Mouse (Mus musculus) limb, embryonic 14.5 days (tissue): Measurements from ENCODE around the gene Utp4. TPM values are rescaled to one million over a fixed set of nuclear protein-coding genes. Genes with fewer than 3 reads are reported as not detected.

ENCODE experiments used
- ATAC-seq: fragments of 200-750 bp; cut with Nextera tagmentation; 2 replicates; pipeline ENCODE4 v1.8.0; 2017; ENCODE audit warnings: low read depth, moderate number of reproducible peaks, moderate TSS enrichment; ENCODE audit not compliant: low FRiP score
- DNase-seq: peaks from one replicate; pipeline ENCODE4 v3.0.0-alpha.2; 2015; ENCODE audit warnings: low spot score
- H3K27ac ChIP-seq: fragments of 300-500 bp; sonication (generic); replicated peaks from 2 replicates; pipeline ENCODE4 v1.5.1; 2014; ENCODE audit warnings: low read depth, mild to moderate bottlenecking, low read length, moderate library complexity, mixed read lengths
- H3K27me3 ChIP-seq: fragments of 300-500 bp; sonication (generic); 2 replicates; pipeline ENCODE4 v1.6.1; 2014; ENCODE audit warnings: low read length, mixed read lengths; ENCODE audit not compliant: control insufficient read depth, insufficient read depth
- H3K36me3 ChIP-seq: fragments of 300-500 bp; sonication (generic); 2 replicates; pipeline ENCODE4 v1.6.1; 2014; ENCODE audit warnings: mild to moderate bottlenecking, low read length, moderate library complexity, mixed read lengths; ENCODE audit not compliant: control insufficient read depth, insufficient read depth
- H3K4me1 ChIP-seq: fragments of 300-500 bp; sonication (generic); 2 replicates; pipeline ENCODE4 v1.6.1; 2014; ENCODE audit warnings: antibody characterized with exemption, low read length, mixed read lengths; ENCODE audit not compliant: control insufficient read depth, insufficient read depth
- H3K4me2 ChIP-seq: fragments of 300-500 bp; sonication (generic); replicated peaks from 2 replicates; pipeline ENCODE4 v1.6.1; 2014; ENCODE audit warnings: low read depth, mild to moderate bottlenecking, low read length, moderate library complexity; ENCODE audit not compliant: severe bottlenecking
- H3K4me3 ChIP-seq: fragments of 300-500 bp; sonication (generic); replicated peaks from 2 replicates; pipeline ENCODE4 v1.5.1; 2014; ENCODE audit warnings: low read length
- H3K9ac ChIP-seq: fragments of 300-500 bp; sonication (generic); 2 replicates; pipeline ENCODE4 v1.6.1; 2014; ENCODE audit warnings: mild to moderate bottlenecking, low read depth, low read length, moderate library complexity; ENCODE audit not compliant: severe bottlenecking
- H3K9me3 ChIP-seq: fragments of 300-500 bp; sonication (generic); 2 replicates; pipeline ENCODE4 v1.6.1; 2016; ENCODE audit warnings: low read length; ENCODE audit not compliant: control insufficient read depth
- POLR2A ChIP-seq: fragments of 200-500 bp; IDR thresholded peaks from 2 replicates; pipeline ENCODE4 v1.8.0; 2012; ENCODE audit warnings: inconsistent platforms, mild to moderate bottlenecking, moderate library complexity, borderline replicate concordance; ENCODE audit not compliant: insufficient read depth, insufficient read length; ENCODE audit errors: extremely low read depth
- WGBS: fragments of 180-500 bp; shearing (Covaris S2); extraction: QIAGEN DNeasy Blood & Tissue Kit; methylation state at CpG from one replicate; pipeline ENCODE4 v1.1.7; 2014; 5-methylcytosine and 5-hydroxymethylcytosine counted together
- polyA plus RNA-seq, 2 experiments: library from polyadenylated mRNA; depleted of rRNA in 1 of 2; stranded (reverse) in 1 of 2; unstranded in 1 of 2; fragments of >200 nt; fragmentation: Nextera tagmentation in 1 of 2; extraction: Ambion mirVana in 1 of 2; gene quantifications; 2 replicates each; pipeline versions ENCODE4 v1.2.1 to v1.2.3; 2012 to 2014

Utp4 gene
- polyA plus RNA-seq, 2 experiments, result 53.3 to 61.9 TPM

GRCm38 (mm10) chr8:106929155-106929913 lies 35.9 kb downstream of the Utp4 start:
- H3K4me2 ChIP-seq, result no peak overlapping the region
- WGBS, result 6% methylated on average over 6 of the region's 6 CpGs
- H3K4me1 ChIP-seq, result peaks cover 31% of the 10 kb centered on the region
- no peaks in the 10 kb centered on the region for H3K36me3 ChIP-seq
- DNase-seq (peak; percentile 60), ATAC-seq (no peak)
- no peaks in the 10 kb centered on the region for H3K27me3 ChIP-seq
- H3K27ac ChIP-seq, result no peak overlapping the region
- no peak overlapping the region for H3K4me3 ChIP-seq
- no peaks in the 10 kb centered on the region for H3K9me3 ChIP-seq
- no peak for TF ChIP-seq POLR2A
- no peak overlapping the region for H3K9ac ChIP-seq

GRCm38 (mm10) chr8:106929921-106930320 lies 36.5 kb downstream of the Utp4 start:
- no peak for ATAC-seq
- no peak overlapping the region for H3K27ac ChIP-seq
- no peak overlapping the region for H3K9ac ChIP-seq
- no peak for DNase-seq
- H3K4me2 ChIP-seq, result no peak overlapping the region
- no peaks in the 10 kb centered on the region for H3K36me3 ChIP-seq
- H3K9me3 ChIP-seq, result no peaks in the 10 kb centered on the region
- H3K27me3 ChIP-seq, result no peaks in the 10 kb centered on the region
- WGBS, result 62% methylated on average over 5 of the region's 5 CpGs
- H3K4me1 ChIP-seq, result peaks cover 31% of the 10 kb centered on the region
- TF ChIP-seq POLR2A, result no peak
- no peak overlapping the region for H3K4me3 ChIP-seq

GRCm38 (mm10) chr8:106932376-106933065 lies 39.1 kb downstream of the Utp4 start:
- H3K4me2 ChIP-seq, result peak overlapping the region; percentile 52
- H3K36me3 ChIP-seq, result no peaks in the 10 kb centered on the region
- H3K9ac ChIP-seq, result 0 out of 2 replicates have a peak overlapping the region, but pooled peaks have one; percentile 12
- ATAC-seq, result 0 out of 2 replicates have a peak, but pooled peaks have one; percentile 9
- 7% methylated on average over 22 of the region's 22 CpGs for WGBS
- DNase-seq, result peak; percentile 67
- H3K4me3 ChIP-seq, result peak overlapping the region; percentile 17; the same call in 1 of the 2 replicates
- peaks cover 36% of the 10 kb centered on the region for H3K4me1 ChIP-seq
- no peaks in the 10 kb centered on the region for H3K9me3 ChIP-seq
- H3K27ac ChIP-seq, result peak overlapping the region; percentile 33; the same call in 1 of the 2 replicates
- no peaks in the 10 kb centered on the region for H3K27me3 ChIP-seq
- TF ChIP-seq POLR2A, result no peak

GRCm38 (mm10) chr8:106933506-106934143 lies 40.2 kb downstream of the Utp4 start:
- H3K4me1 ChIP-seq, result peaks cover 43% of the 10 kb centered on the region
- no peak for DNase-seq
- no peak for TF ChIP-seq POLR2A
- no peak for ATAC-seq
- H3K27me3 ChIP-seq, result no peaks in the 10 kb centered on the region
- H3K4me2 ChIP-seq, result no peak overlapping the region
- WGBS, result 77% methylated on average over 4 of the region's 4 CpGs
- H3K9me3 ChIP-seq, result no peaks in the 10 kb centered on the region
- no peak overlapping the region for H3K4me3 ChIP-seq
- no peak overlapping the region for H3K9ac ChIP-seq
- H3K36me3 ChIP-seq, result no peaks in the 10 kb centered on the region
- no peak overlapping the region for H3K27ac ChIP-seq
